Mouse (Mus musculus) midbrain, embryonic 14.5 days (tissue): ENCODE data around the gene Tmem33. TPM values are rescaled to one million over a fixed set of nuclear protein-coding genes. Genes with fewer than 3 reads are reported as not detected.

Experiments
- ATAC-seq: fragments of 200-750 bp; cut with Nextera tagmentation; 2 replicates; pipeline ENCODE4 v1.8.0; 2017; ENCODE audit warnings: moderate number of reproducible peaks, moderate library complexity; ENCODE audit not compliant: low FRiP score, low TSS enrichment
- DNase-seq: peaks from one replicate; pipeline ENCODE4 v3.0.0-alpha.2; 2015
- H3K27ac ChIP-seq: fragments of 300-500 bp; sonication (generic); replicated peaks from 2 replicates; pipeline ENCODE4 v1.5.1; 2014; ENCODE audit warnings: mild to moderate bottlenecking, low read depth, low read length, moderate library complexity
- H3K27me3 ChIP-seq: fragments of 300-500 bp; sonication (generic); 2 replicates; pipeline ENCODE4 v1.6.1; 2014; ENCODE audit warnings: low read length, control low read depth, mixed read lengths; ENCODE audit not compliant: control insufficient read depth, insufficient read depth
- H3K36me3 ChIP-seq: fragments of 300-500 bp; sonication (generic); 2 replicates; pipeline ENCODE4 v1.6.1; 2014; ENCODE audit warnings: low read length, control low read depth; ENCODE audit not compliant: control insufficient read depth, insufficient read depth
- H3K4me1 ChIP-seq: fragments of 300-500 bp; sonication (generic); 2 replicates; pipeline ENCODE4 v1.6.1; 2014; ENCODE audit warnings: mild to moderate bottlenecking, antibody characterized with exemption, low read length, control low read depth; ENCODE audit not compliant: control insufficient read depth, insufficient read depth
- H3K4me2 ChIP-seq: fragments of 300-500 bp; sonication (generic); 2 replicates; pipeline ENCODE4 v1.6.1; 2014; ENCODE audit warnings: mild to moderate bottlenecking, low read length, moderate library complexity
- H3K4me3 ChIP-seq: fragments of 300-500 bp; sonication (generic); replicated peaks from 2 replicates; pipeline ENCODE4 v1.5.1; 2014; ENCODE audit warnings: low read depth, low read length
- H3K9ac ChIP-seq: fragments of 300-500 bp; sonication (generic); replicated peaks from 2 replicates; pipeline ENCODE4 v1.6.1; 2014; ENCODE audit warnings: mild to moderate bottlenecking, low read length, moderate library complexity
- H3K9me3 ChIP-seq: fragments of 300-500 bp; sonication (generic); 2 replicates; pipeline ENCODE4 v1.6.1; 2016; ENCODE audit warnings: low read length, control low read depth, mixed read lengths; ENCODE audit not compliant: control insufficient read depth
- WGBS: fragments of 180-500 bp; shearing (Covaris S2); extraction: QIAGEN DNeasy Blood & Tissue Kit; methylation state at CpG from one replicate; pipeline ENCODE4 v1.1.7; 2014; 5-methylcytosine and 5-hydroxymethylcytosine counted together
- polyA plus RNA-seq: library from polyadenylated mRNA; unstranded; fragments of >200 nt; fragmentation: Nextera tagmentation; extraction: Ambion mirVana; gene quantifications from 2 replicates; pipeline ENCODE4 v1.2.1, GENCODE M21; 2014

Tmem33 gene
- polyA plus RNA-seq, 1 experiment from 2014 or later, result 70.6 TPM

GRCm38 (mm10) chr5:67300926-67301597 is 40.7 kb downstream of the Tmem33 start:
- H3K4me1 ChIP-seq, result no peaks in the 10 kb centered on the region
- no peaks in the 10 kb centered on the region for H3K27me3 ChIP-seq
- WGBS, result 90% methylated on average over 8 of the region's 8 CpGs
- H3K4me2 ChIP-seq, result no peak overlapping the region
- DNase-seq (no peak), ATAC-seq (no peak)
- no peak overlapping the region for H3K9ac ChIP-seq
- H3K36me3 ChIP-seq, result peaks cover 2% of the 10 kb centered on the region; the same call in 1 of the 2 replicates
- H3K27ac ChIP-seq, result no peak overlapping the region
- H3K4me3 ChIP-seq, result no peak overlapping the region
- H3K9me3 ChIP-seq, result no peaks in the 10 kb centered on the region

- H3K4me2 ChIP-seq, result no peak overlapping the region
- 88% methylated on average over 8 of the region's 8 CpGs for WGBS
- H3K36me3 ChIP-seq, result no peaks in the 10 kb centered on the region
- ATAC-seq, result no peak
- H3K9me3 ChIP-seq, result no peaks in the 10 kb centered on the region
- no peak for DNase-seq
- no peaks in the 10 kb centered on the region for H3K4me1 ChIP-seq
- no peak overlapping the region for H3K4me3 ChIP-seq
- H3K27ac ChIP-seq, result no peak overlapping the region
- no peaks in the 10 kb centered on the region for H3K27me3 ChIP-seq
- H3K9ac ChIP-seq, result no peak overlapping the region
Observed at GRCm38 (mm10) chr5:67301722-67302331, 41.5 kb downstream of the Tmem33 start.

DNA sequence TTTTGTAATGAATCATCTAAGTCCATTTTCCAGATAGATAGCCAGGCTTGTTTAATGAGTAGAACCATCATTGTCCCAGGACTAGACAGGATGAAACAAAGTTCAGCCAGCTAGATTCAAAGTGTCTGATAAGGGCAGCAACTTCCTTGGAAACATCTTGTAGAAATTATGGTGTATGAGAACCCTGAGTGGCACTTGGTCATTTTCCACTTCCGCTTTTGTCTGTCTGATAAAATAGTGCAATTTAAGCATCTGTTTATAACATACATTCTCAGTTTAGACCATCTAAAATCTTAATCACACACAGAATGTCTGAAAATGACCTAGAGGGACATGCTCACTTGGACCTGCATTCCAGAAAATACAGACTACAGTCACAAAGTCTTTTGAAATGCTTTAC is 43.5 kb downstream of the Tmem33 start:
- DNase-seq, result no peak
- WGBS, result 94% methylated on average over 1 of the region's 1 CpGs

GRCm38 (mm10) chr5:67306698-67307521 is 46.5 kb downstream of the Tmem33 start, which contains the start of gene Slc30a9:
Gene Slc30a9 (plus strand): TSS chr5:67306955.
- under 1% methylated on average over 83 of the region's 83 CpGs for whole genome bisulfite sequencing
- Histone ChIP-seq H3K36me3 (no peaks in the 10 kb centered on the region), H3K27ac (peak within 1 kb of the TSS; percentile 83), H3K27me3 (no peaks in the 10 kb centered on the region), H3K9ac (peak within 1 kb of the TSS; percentile 93), H3K4me3 (peak within 1 kb of the TSS; percentile 96), H3K9me3 (no peaks in the 10 kb centered on the region), H3K4me1 (peaks cover 10% of the 10 kb centered on the region; the same call in 1 of the 2 replicates), H3K4me2 (peak within 1 kb of the TSS; percentile 87)
- ATAC-seq (peak; percentile 95), DNase-seq (peak; percentile 95)

More for the DNA sequence above, 43.5 kb downstream of the Tmem33 start:
- no peaks in the 10 kb centered on the region for H3K27me3 ChIP-seq
- ATAC-seq, result no peak
- H3K27ac ChIP-seq, result no peak overlapping the region
- H3K9me3 ChIP-seq, result no peaks in the 10 kb centered on the region
- no peak overlapping the region for H3K4me3 ChIP-seq
- H3K9ac ChIP-seq, result no peak overlapping the region
- no peaks in the 10 kb centered on the region for H3K36me3 ChIP-seq
- no peak overlapping the region for H3K4me2 ChIP-seq
- H3K4me1 ChIP-seq, result peaks cover 10% of the 10 kb centered on the region; the same call in 1 of the 2 replicates

- Histone ChIP-seq H3K27me3 (no peaks in the 10 kb centered on the region), H3K4me1 (peaks cover 12% of the 10 kb centered on the region; the same call in 1 of the 2 replicates), H3K9me3 (no peaks in the 10 kb centered on the region), H3K36me3 (no peaks in the 10 kb centered on the region), H3K27ac (no peak overlapping the region), H3K4me2 (peak overlapping the region; percentile 87), H3K9ac (peak overlapping the region; percentile 93), H3K4me3 (peak overlapping the region; percentile 96)
- ATAC-seq (no peak), DNase-seq (no peak)
- 36% methylated on average over 13 of the region's 13 CpGs for WGBS
Observed at GRCm38 (mm10) chr5:67307659-67308222, 47.4 kb downstream of the Tmem33 start.

GRCm38 (mm10) chr5:67311811-67312521 is 51.6 kb downstream of the Tmem33 start:
- 77% methylated on average over 3 of the region's 3 CpGs for WGBS
- Histone ChIP-seq H3K27me3 (no peaks in the 10 kb centered on the region), H3K4me2 (no peak overlapping the region), H3K4me3 (no peak overlapping the region), H3K36me3 (0 out of 2 replicates have a peak, but pooled peaks cover 1% of the 10 kb centered on the region), H3K9ac (no peak overlapping the region), H3K4me1 (peaks cover 12% of the 10 kb centered on the region; the same call in 1 of the 2 replicates), H3K9me3 (no peaks in the 10 kb centered on the region), H3K27ac (no peak overlapping the region)
- DNase-seq (peak; percentile 6), ATAC-seq (no peak)

GRCm38 (mm10) chr5:67312522-67312851 is 52.1 kb downstream of the Tmem33 start:
- DNase-seq, result no peak
- no peak overlapping the region for H3K4me2 ChIP-seq
- no peak for ATAC-seq
- no peaks in the 10 kb centered on the region for H3K27me3 ChIP-seq
- H3K4me1 ChIP-seq, result peaks cover 10% of the 10 kb centered on the region; the same call in 1 of the 2 replicates
- WGBS, result 94% methylated on average over 3 of the region's 3 CpGs
- no peaks in the 10 kb centered on the region for H3K9me3 ChIP-seq
- 0 out of 2 replicates have a peak, but pooled peaks cover 2% of the 10 kb centered on the region for H3K36me3 ChIP-seq
- H3K4me3 ChIP-seq, result no peak overlapping the region
- H3K9ac ChIP-seq, result no peak overlapping the region
- no peak overlapping the region for H3K27ac ChIP-seq
